Mouse (Mus musculus) adrenal gland, postnatal 36 days (tissue): ENCODE results near the gene Gm14214. TPM values are rescaled to one million over a fixed set of nuclear protein-coding genes. Genes with fewer than 3 reads are reported as not detected.
A peak's percentile ranks its signal among the peaks of the same experiment; 100 is the strongest.

Experiments
- DNase-seq, 2 experiments: peaks; one replicate each; pipeline ENCODE4 v3.0.0; 2021; ENCODE audit warnings: mixed read lengths in 1 of 2
- total RNA-seq, 2 experiments: library from RNA; stranded (reverse); gene quantifications; 2 replicates each; pipeline ENCODE4 v1.2.3; 2021

The Gm14214 gene
- total RNA-seq, 2 experiments from 2014 or later = not detected

GRCm38 (mm10) chr2:154774032-154774431, 4.2 kb upstream of the Gm14214 start:
- DNase-seq = peak in 1 of 2 experiments; percentile 37

- no peak for DNase-seq
Observed at GRCm38 (mm10) chr2:154771604-154772003, 1.8 kb upstream of the Gm14214 start.

DNA sequence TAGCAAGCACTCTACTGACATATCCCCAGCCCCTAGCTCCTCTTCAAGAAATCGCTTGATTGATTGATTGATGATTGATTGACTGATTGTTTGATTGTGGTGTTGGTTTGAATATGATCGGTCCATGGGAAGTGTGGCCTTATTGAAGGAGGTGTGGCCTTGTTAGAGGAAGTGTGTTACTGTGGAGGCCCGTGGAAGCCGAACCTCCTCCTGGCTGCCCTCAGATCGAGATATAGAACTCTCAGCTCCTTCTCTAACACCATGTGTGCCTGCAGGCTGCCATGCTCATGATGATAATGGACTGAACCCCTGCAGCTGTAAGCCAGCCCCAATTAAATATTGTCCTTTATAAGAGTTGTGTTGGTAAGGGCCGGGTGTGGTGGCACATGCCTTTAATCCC, 2.8 kb downstream of the Gm14214 start:
- DNase-seq = no peak

GRCm38 (mm10) chr2:154765554-154766008, 4.2 kb downstream of the Gm14214 start:
- no peak for DNase-seq

- peak in 1 of 2 experiments; percentile 29 for DNase-seq
Observed at GRCm38 (mm10) chr2:154764828-154765497, 4.9 kb downstream of the Gm14214 start.

DNA sequence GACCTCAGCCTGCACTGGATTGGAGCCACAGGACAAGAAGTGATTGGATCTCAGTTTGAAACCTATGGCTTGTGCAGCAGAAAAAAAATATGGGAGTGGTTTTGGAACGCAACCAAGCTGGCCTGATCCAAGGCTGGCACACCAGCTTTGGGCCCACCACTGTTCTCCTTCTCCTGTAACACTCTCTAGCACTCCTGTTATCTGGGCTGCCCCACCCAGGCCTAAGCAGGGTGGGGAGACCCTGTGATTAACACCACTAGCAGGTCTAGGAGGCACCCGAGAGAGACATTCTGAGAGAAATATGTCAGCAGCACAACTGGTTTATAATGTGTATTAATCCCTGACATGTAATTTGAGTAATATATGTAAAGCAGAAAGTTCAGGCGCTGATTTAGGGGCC, 6.6 kb downstream of the Gm14214 start:
- no peak for DNase-seq

- no peak for DNase-seq
Observed at GRCm38 (mm10) chr2:154758454-154758853, 11.4 kb downstream of the Gm14214 start.

DNA sequence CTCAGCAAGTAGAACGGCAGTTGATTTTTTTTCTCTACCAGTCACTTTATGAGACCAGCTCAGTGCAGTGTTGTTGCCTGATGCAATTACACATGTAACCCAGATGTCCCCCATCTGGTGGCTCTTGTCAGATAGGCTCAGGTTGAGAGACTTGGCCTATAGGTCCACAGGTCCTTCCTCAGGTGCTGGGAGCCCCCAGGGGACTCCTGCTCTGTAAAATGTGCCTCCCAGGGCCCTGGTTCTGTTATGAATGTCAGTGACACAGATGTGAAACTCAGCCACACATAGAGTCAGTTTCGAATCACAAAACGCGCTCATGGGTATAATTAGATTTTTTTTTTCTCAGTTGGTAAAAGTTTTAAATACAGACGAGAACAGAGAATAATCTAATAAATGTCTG, 12.1 kb downstream of the Gm14214 start:
- DNase-seq = no peak

- no peak for DNase-seq
Observed at GRCm38 (mm10) chr2:154755791-154756190, 14.0 kb downstream of the Gm14214 start.

- DNase-seq = no peak
Observed at GRCm38 (mm10) chr2:154754068-154754560, 15.7 kb downstream of the Gm14214 start.

GRCm38 (mm10) chr2:154751924-154752323, 17.9 kb downstream of the Gm14214 start:
- peak; percentile 76 to 86 for DNase-seq

DNA sequence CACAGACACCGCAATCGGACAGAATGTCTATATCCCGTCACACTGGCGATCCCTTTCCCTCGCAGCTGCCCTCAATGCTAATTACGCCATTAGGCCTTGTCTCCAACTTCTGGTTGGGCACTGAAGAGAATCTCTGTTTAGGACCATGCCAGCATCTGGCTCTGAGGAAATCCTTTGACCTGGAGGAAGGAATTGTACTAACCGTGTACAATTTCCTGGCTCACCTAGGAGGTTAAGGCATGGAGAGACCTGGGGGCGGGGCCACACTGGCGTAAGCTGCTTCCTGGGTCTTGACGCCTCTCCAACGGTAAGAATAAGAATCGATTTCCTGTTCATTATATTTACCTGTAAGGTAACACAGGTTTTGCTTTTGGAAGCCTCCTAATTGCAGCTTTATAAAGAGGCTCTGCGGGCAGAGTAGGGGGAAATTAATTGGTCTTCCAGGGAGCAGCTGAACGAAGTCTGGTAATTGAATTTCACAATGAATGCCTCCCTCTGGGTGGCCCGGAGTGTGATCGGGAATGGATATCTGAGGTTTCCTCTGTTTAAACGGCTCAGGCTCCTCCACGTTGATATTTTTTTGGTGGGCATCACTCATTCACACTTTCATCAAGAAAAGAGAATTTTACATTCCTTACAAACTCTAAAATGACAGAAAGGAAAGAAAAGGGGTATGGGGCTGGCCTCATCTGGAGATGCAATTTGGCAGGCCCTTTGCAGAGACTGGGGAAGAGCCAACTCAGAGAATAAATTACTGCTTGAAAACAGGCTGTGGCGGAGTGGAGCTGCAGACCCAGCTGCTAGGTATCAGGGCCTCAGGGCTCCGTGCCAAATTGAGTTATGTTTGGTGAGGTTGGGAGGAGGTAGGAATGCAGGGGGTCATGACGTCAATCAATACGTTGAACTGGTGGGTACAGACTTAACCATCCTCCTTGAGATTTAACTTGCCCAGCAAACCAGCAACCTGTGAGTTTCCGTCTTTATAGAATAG, 20.5 kb downstream of the Gm14214 start:
- peak; percentile 28 to 50 for DNase-seq

DNA sequence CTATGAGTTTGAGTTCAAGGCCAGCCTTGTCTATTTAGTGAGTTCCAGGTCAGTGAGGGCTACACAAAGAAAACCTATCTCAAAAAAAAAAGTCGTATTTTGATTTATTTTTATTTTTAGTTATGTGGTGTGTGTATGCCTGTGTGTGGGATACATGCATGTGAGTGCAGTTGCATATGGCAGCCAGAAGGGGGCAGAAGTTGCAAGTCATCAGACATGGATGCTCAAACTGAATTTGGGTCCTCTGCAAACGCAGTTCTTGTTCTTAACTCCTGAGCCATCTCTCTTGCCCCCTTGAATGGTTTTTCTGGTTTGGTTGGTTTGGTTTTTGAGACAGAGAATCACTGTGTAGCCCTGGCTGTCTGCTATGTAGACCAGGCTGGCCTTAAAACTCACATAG, 21.4 kb downstream of the Gm14214 start:
- DNase-seq = no peak

DNA sequence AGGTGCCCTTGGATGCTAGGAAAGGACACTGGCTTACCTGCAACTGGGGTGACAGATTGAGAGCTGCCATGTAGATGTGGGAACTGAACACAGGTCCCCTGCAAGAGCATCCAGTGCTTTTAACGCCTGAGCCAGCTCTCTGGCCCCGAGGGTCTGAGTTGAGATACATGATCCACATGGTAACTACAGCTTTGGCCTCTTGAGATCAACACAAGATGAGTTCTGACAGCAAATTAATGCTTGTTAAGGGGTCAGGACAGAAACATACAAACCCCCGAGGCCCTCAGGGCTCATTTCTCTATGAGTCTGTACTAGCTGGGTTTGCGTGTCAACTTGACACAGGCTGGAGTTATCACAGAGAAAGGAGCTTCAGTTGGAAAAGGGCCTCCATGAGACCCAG, 25.9 kb downstream of the Gm14214 start:
- no peak for DNase-seq

GRCm38 (mm10) chr2:154742911-154743819, 26.7 kb downstream of the Gm14214 start:
- DNase-seq = peak; percentile 61 to 63

GRCm38 (mm10) chr2:154738621-154739020, 31.2 kb downstream of the Gm14214 start:
- DNase-seq = no peak

- DNase-seq = peak in 1 of 2 experiments; percentile 51
Observed at GRCm38 (mm10) chr2:154735986-154736385, 33.8 kb downstream of the Gm14214 start.

DNA sequence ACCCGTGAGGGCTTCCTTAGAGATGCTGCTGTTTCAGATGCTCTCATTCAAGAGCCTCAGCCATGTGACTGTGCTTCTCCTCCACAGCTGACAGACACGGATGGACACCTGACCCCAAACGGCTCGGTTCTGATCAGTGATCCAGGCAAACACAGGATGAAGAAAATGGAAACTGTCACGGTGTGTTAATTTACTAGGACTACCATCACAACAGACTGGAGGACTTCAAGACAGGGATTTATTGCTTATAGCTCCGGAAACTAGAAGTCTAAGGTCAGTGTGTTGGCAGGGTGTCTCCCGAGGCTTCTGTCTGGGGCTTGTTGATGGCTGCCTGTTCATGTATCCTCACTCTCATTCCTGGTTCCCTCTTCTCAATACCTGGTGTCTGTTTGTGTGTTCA, 34.4 kb downstream of the Gm14214 start:
- DNase-seq = peak in 1 of 2 experiments; percentile 24

DNA sequence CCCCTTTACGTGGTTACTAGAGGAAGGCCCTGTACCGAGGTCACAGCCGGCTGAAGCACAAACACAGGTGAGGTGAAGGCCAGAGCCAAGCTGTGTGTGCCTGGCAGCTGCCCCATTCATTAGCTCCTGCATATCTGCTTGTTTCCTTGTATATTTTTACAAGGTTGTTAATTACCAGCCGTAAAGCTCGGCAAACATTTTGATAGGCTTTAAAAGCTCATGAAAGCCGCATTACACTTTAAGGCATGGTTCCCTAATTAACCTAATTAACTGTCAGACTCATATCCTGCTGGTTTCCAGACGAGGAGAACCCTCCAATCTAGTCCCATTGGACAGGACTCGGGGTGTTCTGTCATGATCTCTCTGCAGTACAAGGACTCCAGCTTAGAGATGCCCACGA, 34.9 kb downstream of the Gm14214 start:
- no peak for DNase-seq

GRCm38 (mm10) chr2:154732503-154733141, 37.2 kb downstream of the Gm14214 start:
- peak; percentile 60 to 65 for DNase-seq

- DNase-seq = no peak
Observed at GRCm38 (mm10) chr2:154731916-154732315, 37.9 kb downstream of the Gm14214 start.
